Mouse (Mus musculus) T-helper 1 cell (primary cell): ENCODE results near the gene Topors.

Source experiments
- in situ Hi-C: fragments of 300-600 bp; cut with MboI, MseI; formaldehyde crosslinking; loops from one replicate; pipeline ENCODE4 v1.15.1; 2025; ENCODE audit warnings: high pct_unique_total_duplicates

The Topors gene

GRCm38 (mm10) chr4:40212177-40212576, 57.5 kb downstream of the Topors start:
- in situ Hi-C loops, result no loop called here
